Mouse (Mus musculus) left cerebral cortex, adult 8-10 months (tissue): Measurements from ENCODE around the gene Ppard. TPM values are rescaled to one million over a fixed set of nuclear protein-coding genes. Genes with fewer than 3 reads are reported as not detected.

Experiments
- DNase-seq, 2 experiments: peaks; one replicate each; pipeline ENCODE4 v3.0.0; 2022; ENCODE audit warnings: low spot score in 2 of 2
- total RNA-seq, 4 experiments: library from RNA; stranded (reverse); gene quantifications; 2 replicates each; pipeline ENCODE4 v1.2.4; 2022

Ppard gene
- total RNA-seq, 4 experiments from 2014 or later = 26.4 to 28.8 (median 27.1) TPM

DNA sequence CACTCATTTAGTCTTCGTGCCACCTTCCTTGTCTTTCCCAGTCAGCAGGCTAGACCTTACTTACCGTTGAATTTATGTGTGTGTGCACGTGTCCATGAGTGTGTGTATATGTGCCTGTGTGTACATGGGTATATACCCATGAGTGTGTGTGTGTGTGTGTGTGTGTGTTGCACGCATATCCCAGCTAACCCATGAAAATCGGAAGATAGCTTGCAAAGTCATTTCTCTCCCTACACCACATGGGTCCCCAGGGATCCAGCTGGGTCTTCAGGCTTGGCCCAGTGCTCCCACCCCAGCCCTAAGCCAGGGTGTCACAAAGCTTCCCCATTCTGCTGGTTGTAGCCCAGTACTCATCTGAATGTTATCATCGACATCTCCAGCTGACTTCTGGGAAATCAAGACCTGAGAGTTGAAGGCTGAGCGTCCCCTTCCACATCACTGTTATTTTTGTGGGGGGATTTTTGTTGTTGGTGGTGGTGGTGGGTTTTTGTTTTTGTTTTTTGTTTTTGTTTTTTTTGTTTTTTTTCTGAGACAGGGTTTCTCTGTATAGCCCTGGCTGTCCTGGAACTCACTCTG is 49.5 kb downstream of the Ppard start:
- DNase-seq = no peak

DNA sequence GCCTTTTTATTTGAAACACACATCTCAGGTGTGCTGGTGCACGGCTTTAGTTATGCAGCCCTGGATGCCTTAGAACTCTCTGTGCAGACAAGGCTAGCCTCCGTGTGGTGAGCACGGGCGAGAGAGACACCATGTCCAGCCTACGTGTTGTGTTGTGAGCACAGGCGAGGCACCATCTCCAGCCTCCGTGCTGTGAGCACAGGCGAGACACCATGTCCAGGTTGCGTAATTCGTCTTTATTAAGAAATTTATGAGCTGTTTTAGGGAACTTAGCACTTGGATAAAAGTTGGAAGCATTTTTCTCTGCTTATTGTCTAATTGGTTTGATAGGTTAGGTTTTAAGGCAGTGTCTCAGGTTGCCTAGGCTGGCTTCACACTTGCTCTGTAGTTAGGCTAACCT is 50.7 kb downstream of the Ppard start:
- no peak for DNase-seq

DNA sequence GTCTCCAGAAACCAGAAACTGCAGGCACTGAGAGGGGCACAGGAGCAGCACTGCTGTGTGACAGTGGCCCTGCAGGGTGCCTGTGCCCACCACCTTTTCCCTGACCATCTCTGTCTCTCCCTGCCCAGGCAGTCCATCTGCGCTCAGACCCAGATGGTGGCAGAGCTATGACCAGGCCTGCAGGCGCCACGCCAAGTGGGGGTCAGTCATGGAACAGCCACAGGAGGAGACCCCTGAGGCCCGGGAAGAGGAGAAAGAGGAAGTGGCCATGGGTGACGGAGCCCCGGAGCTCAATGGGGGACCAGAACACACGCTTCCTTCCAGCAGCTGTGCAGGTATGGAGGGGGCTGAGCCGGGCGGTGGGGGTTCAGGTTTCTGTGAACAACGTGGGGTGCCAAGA is 53.6 kb downstream of the Ppard start:
- no peak for DNase-seq

DNA sequence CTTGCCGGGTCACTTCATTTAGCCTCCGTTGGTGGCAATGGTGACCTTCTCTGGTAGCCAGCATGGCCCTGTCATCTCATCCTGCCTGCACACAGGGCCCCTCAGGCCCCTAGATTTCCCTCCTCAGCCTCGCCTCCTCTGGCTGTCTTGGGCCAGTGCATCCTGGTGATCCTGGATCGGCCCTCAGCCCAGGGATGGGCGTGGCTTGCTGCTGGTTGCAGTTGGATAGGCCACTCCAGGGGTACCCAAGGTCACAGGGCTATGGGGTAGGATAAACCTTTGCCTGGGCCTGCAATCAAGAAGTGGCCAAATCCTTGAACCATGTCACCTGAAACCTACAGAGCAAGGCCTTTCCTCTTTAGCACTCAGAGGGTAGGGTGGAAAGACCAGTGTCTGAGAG is 54.5 kb downstream of the Ppard start:
- DNase-seq = no peak

DNA sequence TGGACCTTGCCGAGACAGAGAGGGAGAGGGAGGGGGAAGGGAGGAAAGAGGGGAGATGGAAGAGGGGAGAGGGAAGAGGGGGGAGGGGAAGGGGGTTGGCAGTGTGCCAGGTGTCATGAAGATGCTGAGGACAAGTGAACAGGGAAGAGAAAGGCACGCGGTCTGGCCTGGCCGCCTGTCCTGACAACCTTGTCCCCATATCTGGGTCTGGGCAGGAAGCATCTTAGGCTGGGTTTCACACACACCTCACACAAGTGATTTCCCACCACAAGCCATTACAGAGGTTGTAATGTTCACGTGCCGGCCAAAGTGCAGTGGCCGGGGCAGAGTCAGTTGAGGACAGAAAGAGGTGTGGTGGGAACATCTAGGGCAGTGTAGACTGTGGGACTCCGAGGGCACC is 55.1 kb downstream of the Ppard start:
- DNase-seq = no peak

- no peak for DNase-seq
Measured at GRCm38 (mm10) chr17:28287980-28288379, 55.5 kb downstream of the Ppard start.

DNA sequence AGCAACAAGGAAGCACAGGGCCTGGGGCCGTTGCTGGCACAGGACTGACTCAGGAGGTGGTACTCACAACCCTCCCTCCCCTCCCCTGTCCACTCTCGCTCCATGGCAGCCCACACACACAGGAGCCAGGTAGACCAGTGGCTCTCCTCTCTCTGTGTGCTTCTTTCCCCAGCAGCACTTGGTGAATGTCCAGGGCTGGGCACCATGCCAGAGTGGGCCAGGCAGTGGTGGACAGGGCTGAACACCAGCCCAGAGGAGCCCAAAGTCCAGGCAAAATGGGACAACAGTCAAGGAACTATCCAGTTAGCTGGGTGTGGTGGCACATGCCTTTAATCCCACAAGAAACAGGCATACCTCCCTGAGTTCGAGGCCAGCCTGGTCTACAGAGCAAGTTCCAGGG is 57.8 kb downstream of the Ppard start:
- DNase-seq = no peak

DNA sequence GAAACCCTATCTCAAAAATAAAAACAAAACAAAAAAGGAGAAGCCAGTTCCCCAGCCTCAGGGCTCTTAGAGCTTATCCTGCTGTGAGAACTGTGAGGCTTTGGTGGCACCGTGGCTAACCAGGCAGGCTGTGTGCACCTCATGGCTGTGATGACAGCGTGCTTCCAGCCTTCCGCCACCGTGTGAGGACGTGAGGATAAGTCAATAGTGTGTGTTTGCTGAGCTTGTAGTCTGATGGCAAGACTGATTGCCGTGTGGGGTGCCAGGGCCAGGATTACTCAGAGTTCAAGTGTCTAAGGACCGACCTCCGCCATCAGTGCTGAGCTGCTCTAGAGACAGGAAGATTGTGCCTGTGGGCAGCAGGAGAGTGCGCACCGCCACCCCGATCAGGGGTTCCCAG is 58.2 kb downstream of the Ppard start:
- no peak for DNase-seq

- no peak for DNase-seq
Measured at GRCm38 (mm10) chr17:28291346-28291745, 58.8 kb downstream of the Ppard start.

GRCm38 (mm10) chr17:28293716-28294115 is 61.2 kb downstream of the Ppard start:
- no peak for DNase-seq

DNA sequence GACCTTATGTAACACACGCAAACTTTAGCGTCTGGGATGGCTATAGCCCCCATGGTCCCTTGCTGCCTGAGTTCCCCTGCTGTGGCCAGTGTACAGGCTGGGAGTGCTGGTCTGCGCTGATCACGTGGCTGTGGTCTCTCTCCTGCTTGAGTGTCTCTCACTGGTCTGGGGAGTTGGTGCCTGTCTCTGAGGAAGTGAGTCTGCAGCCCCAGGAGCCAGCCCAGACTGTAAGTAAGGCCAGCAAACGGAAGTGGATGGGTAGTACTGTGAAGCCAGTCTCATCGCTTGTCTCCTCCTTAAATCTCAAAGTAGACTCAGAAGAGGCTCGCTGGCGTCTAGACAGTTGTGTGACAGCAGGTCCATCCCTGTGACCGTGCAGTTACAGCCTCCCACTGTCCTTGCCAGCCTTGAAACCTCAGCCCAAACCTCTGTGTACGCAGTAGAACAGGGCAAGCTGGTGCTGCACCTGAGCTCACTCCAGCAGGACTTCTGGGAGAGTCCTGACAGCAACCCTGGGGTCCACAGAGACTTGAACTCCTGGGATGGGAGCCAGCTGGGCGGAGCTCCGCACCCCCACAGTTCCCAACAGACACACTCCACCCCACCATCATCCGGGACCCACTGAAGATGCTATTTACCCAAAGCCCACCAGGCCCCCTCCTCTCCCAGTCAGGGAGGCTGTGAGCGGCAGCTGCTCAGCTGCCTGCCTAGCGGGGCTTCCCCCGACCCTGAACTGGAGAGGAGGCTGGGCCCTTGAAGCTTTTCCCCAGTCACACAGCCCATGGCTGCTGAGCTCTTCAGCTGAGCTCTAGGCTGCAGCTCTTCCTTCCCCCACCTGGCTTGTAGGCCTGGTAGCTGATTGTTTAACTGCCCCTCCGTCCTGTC is 62.2 kb downstream of the Ppard start:
- DNase-seq = no peak

DNA sequence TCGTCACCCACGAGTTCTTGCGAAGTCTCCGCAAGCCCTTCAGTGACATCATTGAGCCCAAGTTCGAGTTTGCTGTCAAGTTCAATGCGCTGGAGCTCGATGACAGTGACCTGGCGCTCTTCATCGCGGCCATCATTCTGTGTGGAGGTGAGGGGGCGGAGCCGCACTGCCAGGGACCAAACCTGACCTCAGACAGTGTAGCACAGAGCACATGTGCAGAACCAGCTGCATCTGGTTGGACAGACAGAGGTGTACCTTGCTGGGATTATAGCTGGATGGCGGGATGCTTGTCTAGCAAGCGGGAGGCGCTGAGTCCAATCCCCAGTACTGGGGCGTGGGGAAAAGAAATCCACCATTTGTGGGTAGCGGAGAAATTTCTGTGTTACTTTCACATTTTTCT is 66.4 kb downstream of the Ppard start:
- DNase-seq = no peak

- no peak for DNase-seq
Measured at GRCm38 (mm10) chr17:28299669-28300320, 67.3 kb downstream of the Ppard start.

DNA sequence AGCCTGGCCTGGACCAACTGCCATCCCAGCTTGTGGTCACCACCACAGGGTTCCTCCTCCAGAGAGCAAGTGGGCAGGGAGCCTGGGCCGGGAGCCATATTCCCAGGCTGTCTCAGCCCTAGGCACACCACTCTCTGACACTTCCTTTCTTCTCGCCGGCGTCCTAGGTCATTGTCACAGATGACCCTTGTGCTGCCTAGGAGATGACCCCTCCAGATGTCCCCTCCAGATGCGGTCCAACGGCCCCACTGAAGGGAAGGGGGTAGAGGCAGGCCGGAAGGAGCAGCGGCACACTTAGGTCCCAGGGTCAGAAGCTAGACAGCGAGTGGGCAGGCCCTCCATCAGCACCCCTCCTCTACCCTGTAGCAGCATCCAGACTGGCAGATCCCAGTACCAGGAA is 67.8 kb downstream of the Ppard start:
- no peak for DNase-seq

GRCm38 (mm10) chr17:28300850-28301249 is 68.3 kb downstream of the Ppard start:
- no peak for DNase-seq

- DNase-seq = no peak
Measured at GRCm38 (mm10) chr17:28305172-28305571, 72.7 kb downstream of the Ppard start.

DNA sequence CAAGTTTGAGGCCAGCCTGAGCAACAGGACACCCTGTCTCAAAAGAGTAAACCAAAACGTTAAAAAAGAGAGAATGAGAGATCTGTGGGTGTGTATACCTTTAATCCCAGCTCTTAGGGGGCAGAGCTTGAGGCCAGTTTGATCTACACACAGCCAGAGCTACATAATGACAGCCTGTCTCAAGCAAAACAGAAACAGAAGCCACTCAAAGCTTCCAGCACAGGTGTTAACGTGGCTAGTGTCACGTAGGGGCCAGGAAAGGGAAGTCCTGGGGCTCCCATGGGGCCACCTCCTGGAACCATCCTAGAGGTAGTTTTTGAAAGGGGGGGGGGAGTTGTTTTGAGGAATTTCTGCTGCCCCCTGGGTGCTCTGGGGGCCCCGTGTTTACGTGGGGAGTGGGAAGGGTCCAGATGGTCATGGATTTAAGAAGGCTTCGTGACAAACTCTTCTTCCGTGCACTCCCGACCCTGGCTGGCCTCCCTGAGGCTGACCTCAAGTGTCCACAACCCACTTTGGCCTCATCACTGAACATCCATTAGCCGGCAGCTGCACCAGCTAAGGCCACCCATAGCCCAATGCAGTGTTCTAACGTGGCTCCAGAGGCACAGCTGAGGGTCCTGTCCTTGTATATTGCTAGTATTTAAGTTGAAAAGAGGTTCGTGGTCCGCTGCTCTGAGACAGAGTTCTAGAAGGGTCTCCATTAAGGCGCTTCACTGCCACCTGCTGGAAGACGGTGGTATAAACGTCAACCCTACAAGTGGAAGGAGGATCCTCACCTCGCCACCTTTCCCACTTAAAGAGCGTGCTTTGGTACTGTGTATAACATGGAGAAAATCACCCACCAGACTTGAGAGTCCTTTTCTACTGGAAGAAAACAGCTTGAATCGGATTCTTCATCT is 76.0 kb downstream of the Ppard start:
- peak in 1 of 2 experiments; percentile 81 for DNase-seq

DNA sequence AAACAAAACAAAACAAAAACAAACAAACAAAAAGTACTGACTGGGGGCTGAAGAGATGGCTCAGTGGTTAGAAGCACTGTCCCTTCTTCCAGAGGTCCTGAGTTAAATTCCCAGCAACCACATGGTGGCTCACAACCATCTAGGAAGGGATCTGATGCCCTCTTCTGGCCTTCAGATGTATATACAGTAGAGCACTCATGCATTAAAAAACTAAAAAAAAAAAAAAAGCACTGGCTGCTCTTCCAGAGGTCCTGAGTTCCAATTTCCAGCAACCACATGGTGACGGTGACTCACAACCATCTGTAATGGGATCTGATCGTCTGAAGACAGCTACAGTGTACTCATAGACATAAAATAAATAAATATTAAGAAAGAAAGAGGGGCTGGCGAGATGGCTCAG is 78.3 kb downstream of the Ppard start:
- no peak for DNase-seq

DNA sequence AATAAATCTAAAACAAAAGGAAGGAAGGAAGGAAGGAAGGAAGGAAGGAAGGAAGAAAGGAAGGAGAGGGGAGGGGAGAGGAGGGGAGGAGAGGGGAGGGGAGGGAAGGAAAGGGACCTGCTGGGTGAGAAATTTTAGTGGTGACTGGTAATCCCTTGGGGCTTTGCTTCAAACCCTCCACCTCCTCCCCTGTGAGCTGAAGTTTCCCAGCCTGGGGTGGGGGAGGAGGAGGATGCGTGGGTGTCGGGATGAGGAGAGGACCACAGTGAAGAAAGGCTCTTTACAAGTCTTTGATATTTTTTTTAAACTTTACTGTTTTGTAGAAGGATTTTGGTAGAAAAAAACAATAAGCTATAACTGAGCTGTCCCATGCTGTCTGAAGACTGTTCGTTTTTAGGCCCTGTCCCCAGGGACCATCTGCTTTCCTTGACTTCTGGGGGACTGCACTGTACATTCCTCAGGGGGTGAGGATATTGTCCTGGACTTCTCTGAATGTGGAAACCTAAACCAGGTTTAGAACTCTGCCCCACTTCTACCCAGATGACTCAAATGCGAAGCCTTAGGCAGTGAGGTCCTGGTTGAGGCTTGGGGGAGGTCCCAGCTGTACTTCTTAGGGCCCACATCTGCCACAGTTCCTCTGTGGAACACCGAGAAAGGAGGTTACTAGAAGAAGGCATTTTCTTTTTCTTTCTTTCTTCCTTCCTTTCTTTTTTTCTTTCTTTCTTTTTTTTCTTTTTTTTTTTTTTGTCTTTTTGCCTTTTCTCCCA is 79.0 kb downstream of the Ppard start:
- DNase-seq = no peak
